Mouse (Mus musculus) heart, adult 9 months (tissue): ENCODE measurements around the gene Rab24.

Experiments
- DNase-seq, 2 experiments: peaks; one replicate each; pipeline ENCODE4 v3.0.0; 2022; ENCODE audit warnings: low spot score in 2 of 2

The Rab24 gene

DNA sequence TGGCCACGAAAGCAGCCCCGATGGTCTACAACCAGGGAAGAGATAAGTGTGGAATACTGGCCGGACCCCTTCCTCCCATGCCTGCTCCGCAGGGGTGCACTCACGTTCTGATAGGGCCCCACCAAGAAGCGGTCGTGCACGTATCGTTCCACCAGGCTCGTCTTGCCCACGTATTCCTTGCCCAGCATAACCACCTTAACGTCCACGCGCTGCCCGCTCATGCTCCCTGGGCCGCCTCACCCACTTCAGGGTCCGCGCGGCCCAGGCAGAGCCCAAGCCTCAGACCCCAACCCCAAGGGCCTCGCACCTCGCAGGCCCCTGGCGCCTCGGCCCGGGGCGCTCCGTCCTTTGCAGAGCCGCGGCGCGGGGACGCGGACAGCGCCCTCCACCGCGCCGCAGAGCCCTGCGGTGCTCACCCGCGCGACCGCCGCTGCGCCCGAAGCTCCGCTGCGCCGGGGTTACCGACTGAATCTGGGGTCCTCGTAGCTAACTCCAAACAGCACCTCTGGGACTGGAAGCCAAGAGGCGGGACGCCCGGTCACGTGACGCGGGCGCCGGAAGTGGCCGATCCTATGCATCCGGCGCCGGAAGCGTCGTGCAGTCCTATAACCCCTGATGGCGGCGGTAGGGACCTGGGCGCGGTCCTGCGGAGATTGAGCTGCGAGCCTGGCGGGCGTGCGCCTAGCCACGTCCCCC lies at the start of gene Rab24:
Gene Rab24, minus strand, starts transcription at position 513 of the 696 bp plus-strand sequence.
- DNase-seq = peak; percentile 85 to 88

- peak; percentile 14 to 46 for DNase-seq
Measured at GRCm38 (mm10) chr13:55371007-55371681, 49.4 kb upstream of the Rab24 start.

- peak; percentile 22 to 32 for DNase-seq
Measured at GRCm38 (mm10) chr13:55370234-55370633, 48.5 kb upstream of the Rab24 start.

GRCm38 (mm10) chr13:55369531-55370114 lies 47.9 kb upstream of the Rab24 start, which contains the start of gene Rgs14:
Rgs14 (plus strand) TSS chr13:55369732.
- peak; percentile 7 to 59 for DNase-seq

DNA sequence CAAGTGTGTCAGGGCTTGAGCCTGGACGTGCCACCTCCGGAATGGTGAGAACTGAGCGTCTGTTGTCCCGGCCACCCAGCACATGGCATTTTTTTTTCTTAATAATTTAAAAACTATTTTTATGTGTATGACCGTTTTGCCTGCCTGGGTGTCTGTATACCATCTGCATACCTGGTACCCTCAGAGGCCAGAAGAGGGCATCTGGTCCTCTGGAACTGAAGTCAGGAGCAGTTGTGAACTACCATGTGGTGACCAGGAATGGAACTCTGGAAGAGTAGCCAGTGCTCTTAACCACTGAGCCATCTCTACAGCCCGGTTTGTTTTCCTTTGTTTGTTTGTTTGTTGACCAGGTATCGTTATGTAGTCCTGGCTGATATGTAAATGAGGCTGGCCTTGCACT lies 46.7 kb upstream of the Rab24 start:
- DNase-seq = no peak

DNA sequence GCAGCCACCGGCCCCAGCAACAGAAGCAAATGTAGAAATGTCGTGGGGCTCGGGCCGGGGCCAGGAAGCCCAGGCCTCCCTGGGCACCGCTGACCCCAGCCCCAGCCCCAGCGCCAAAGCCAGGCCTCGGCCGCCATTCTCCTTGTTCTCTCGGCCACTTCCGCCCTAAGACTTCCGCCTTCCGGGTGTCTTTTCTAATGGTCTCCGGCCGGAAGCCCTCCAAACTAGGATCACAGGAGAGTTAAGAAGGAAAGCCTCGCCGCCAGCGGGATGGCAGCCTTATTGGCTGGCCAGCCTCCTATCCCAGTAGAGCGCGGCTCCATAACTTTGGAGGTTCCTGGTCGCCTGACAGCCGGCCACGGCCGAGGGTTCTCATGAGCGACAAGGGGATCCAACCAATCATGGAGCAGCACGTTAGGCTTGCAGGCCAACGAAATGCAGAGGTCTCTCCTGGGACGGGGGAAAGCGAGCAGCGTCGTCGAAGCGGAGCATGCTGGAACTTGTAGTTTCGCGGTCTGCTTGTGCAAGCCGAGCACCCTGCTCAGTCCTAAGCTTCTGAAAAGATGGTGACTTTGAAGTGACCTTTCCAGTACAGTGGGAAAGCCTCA lies 40.8 kb upstream of the Rab24 start, which contains the start of gene Lman2:
Gene Lman2, minus strand, starts transcription at position 331 of the 608 bp plus-strand sequence.
- DNase-seq = peak; percentile 99

- peak in 1 of 2 experiments; percentile 10 for DNase-seq
Measured at GRCm38 (mm10) chr13:55361974-55362452, 40.3 kb upstream of the Rab24 start.

- DNase-seq = no peak
Measured at GRCm38 (mm10) chr13:55361145-55361544, 39.4 kb upstream of the Rab24 start.

DNA sequence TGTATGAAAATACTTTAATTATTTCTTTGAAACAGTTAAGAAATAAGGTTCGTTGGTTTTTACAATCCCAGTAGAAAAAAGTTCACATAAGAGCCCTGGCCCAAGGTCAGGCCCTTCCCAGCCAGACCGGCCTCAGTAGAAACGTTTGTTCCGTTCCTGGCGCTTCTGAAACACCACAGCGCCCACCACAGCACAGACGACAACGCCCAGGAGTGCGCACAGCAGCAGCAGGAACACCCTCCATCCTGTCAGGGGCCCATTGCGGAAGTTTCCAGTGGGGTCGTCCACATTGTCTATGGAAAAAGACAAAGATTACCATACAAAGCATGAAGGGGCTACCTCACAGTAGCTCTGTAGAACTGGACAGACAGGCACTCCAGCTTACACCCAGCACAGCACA lies 25.0 kb upstream of the Rab24 start:
- no peak for DNase-seq

DNA sequence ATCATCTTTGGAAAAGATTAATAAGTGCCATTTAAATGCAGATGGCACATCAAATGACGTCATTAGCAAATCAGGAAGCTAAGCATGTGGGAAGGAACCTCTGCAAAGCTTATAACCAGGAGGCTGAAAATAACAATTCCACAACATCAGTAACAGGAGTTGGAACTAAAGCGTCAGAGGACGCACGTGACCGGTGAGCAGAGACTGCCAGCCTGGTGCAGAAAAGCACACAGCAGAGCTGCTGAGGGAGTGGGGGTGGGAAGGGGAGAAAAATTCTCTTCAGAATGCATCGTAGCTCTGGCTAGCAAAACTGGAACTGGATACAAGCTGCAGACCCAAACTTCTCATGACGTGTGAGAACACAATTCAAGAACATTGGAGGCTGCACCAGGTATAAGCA lies 22.5 kb upstream of the Rab24 start:
- no peak for DNase-seq

GRCm38 (mm10) chr13:55342469-55342868 lies 20.7 kb upstream of the Rab24 start:
- no peak for DNase-seq

GRCm38 (mm10) chr13:55339259-55339658 lies 17.5 kb upstream of the Rab24 start:
- no peak for DNase-seq

DNA sequence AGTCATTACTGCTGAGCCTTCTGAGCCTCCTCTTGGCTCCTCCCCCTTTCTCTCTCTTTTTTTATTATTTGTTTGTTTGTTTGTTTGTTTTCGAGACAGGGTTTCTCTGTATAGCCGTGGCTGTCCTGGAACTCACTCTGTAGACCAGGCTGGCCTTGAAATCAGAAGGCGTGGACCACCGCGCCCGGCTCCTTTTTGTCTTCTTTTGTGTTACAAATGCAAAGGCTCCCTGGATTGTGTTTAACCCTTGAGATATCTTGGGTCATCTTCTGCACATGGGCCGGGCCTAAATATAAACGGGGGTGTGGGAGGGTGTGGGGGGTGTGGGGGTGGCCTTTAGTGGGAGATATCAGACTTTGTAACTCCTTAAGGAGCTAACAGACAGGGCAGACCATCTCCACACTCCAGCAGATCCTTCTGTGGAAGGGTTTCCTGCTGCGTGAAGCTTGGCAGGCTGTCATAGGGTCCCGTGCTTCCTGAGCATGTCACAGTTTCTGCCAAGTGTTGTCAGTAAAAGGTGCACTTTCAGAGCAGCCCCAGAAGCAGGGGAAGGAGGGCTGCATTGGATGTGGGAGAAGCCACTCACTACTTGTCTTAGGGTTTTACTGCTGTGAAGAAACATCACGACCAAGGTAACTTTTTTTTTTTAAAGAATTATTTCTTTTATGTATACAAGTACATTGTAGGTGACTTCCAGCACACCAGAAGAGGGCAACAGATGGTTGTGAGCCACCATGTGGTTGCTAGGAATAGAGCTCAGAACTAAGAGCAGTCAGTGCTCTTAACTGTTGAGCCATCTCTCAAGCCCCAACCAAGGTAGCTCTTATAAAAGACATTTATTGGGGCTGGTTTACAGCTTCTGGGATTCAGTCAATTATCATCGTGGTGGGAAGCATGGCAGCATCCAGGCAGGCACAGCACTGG lies 16.6 kb upstream of the Rab24 start:
- DNase-seq = no peak

- no peak for DNase-seq
Measured at GRCm38 (mm10) chr13:55337341-55337975, 15.7 kb upstream of the Rab24 start.

GRCm38 (mm10) chr13:55335701-55336100 lies 14.0 kb upstream of the Rab24 start:
- DNase-seq = no peak

- no peak for DNase-seq
Measured at GRCm38 (mm10) chr13:55332331-55332730, 10.6 kb upstream of the Rab24 start.

DNA sequence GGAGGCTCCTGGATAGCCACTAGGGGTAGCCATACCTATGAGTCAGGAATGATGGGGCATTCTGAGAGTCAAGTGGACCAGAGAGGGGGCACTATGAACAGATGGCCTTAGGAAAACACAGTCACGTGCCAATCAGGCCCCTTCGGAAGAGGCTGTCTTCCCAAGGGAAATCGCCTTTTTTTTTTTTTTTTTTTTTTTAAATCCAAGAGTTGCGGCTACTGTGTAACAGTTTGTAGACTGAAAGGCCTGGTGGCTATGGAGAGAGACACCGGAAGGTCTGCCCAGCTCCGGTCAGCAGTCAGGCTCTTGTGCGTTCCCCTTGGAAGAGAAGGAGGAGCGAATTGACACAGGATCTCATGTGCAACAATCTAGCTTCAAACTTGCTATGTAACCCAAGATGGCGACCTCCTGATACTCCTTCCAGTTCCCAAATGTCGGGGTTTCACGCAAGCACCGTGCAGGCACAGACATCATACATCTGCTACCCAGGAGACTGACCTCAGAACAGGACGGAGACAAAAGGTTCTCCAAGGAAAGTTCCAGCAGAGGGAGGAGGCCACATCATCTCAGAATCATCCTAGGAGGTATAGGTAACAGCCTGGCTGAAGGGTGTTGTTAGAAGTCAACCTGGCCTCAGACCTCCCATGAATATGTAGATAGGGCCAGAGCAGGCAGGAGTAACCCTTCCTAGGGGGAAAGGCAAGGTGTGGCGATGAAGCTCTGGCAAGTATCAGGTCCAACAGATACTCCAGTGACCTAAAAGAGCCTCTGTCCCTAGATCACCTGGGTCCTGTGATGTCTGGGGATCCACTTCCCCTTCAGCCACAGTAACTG lies 9.0 kb upstream of the Rab24 start:
- no peak for DNase-seq

DNA sequence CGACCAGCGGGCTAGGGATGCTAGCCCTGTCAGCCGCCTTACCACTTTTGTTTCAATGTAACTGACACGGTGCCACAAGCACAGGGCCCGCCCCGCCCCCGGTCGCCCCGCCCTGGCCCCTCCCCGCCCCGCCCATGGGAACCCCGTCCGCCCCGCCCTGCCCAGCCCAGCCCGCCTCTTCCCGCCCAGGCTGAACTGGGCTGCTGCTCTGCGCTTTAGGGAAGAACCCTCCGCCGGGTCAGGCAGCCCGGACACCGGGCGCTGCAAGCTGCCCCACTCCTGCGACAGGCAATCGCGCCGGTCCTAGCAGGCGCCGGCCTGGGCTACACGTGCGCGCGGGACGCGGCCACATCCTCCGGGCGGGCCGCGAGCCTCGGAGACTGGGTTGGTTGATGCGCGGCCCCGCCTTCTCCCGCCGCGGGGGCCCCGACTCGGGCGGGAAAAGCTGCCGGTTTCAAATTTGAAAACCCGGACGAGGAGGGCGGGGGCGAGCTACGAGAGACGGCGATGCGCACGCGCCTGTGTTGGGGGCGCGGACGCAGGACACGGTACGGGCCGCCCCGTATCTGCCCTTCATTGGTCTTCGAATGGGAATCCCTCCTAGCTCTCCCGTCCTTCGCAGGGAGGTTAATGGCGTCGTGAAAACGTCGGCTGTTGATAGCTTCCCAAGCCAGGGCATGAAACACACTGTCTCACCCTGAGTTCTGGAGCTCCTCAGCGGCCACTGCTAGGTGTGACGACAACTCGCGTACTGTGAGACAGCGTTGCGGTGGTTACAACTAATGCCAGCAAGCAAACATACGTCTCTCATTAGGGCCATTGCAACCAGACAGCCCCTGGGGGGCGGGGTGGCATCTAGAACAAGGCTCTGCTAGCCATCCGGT lies 8.2 kb upstream of the Rab24 start, which contains the start of gene Mxd3:
Gene Mxd3, minus strand, starts transcription at position 141 of the 884 bp plus-strand sequence.
- peak; percentile 82 to 83 for DNase-seq
